Mouse (Mus musculus) MEL (cell line): Measurements from ENCODE around the gene Cmbl.

ENCODE experiments used
- MXI1 ChIP-seq: IDR thresholded peaks from 2 replicates; pipeline ENCODE4 v1.6.1; 2011; ENCODE audit warnings: mild to moderate bottlenecking, low read depth, low read length, improper control_type of control experiment
- SIN3A ChIP-seq: IDR thresholded peaks from 2 replicates; pipeline ENCODE4 v1.6.1; 2012; ENCODE audit warnings: low read length, improper control_type of control experiment, inconsistent platforms

GRCm38 (mm10) chr15:31529103-31529502 is 36.1 kb upstream of the Cmbl start:
- TF ChIP-seq MXI1 (no peak), SIN3A (peak; percentile 64)
